Mouse (Mus musculus): ENCODE data around the gene Zfp341.

- TF ChIP-seq CTCF (IDR thresholded peaks at IDR 0.05) (no peak), EP300 (IDR thresholded peaks at IDR 0.05; ENCODE audit: insufficient read depth, low read depth, low read length) (no peak)
Measured at GRCm38 (mm10) chr2:154651363-154651762, 38.3 kb downstream of the Zfp341 start, which contains the start of gene Chmp4b.
